Mouse (Mus musculus) myocyte (in vitro differentiated cells): Measurements from ENCODE around the gene Tbcel. TPM values are rescaled to one million over a fixed set of nuclear protein-coding genes. Genes with fewer than 3 reads are reported as not detected.

Source experiments
- H3K27me3 ChIP-seq: one replicate; pipeline ENCODE4 v1.6.1; 2011; ENCODE audit not compliant: control insufficient read depth, insufficient read depth, insufficient read length
- H3K36me3 ChIP-seq: one replicate; pipeline ENCODE4 v1.6.1; 2011; ENCODE audit not compliant: control insufficient read depth, insufficient read depth
- H3K4me2 ChIP-seq: one replicate; pipeline ENCODE4 v1.6.1; 2011; ENCODE audit warnings: low read depth, control low read depth
- H3K4me3 ChIP-seq: one replicate; pipeline ENCODE4 v1.5.1; 2011; ENCODE audit warnings: mild to moderate bottlenecking, control low read depth, moderate library complexity
- H3K79me2 ChIP-seq: one replicate; pipeline ENCODE4 v1.6.1; 2011; ENCODE audit not compliant: control insufficient read depth, insufficient read depth
- H3ac ChIP-seq: one replicate; pipeline ENCODE4 v1.6.1; 2011; ENCODE audit not compliant: control insufficient read depth, insufficient read length
- CEBPB ChIP-seq: IDR thresholded peaks from 2 replicates; pipeline ENCODE4 v1.6.1; 2011; ENCODE audit warnings: mild to moderate bottlenecking, moderate library complexity; ENCODE audit not compliant: poor library complexity, insufficient read depth, severe bottlenecking
- E2F4 ChIP-seq: IDR thresholded peaks from one replicate; pipeline ENCODE4 v1.6.1; 2011; ENCODE audit warnings: mild to moderate bottlenecking, control low read depth, moderate library complexity; ENCODE audit not compliant: insufficient read depth
- MAX ChIP-seq: IDR thresholded peaks from one replicate; pipeline ENCODE4 v1.6.1; 2011; ENCODE audit warnings: low read depth, mild to moderate bottlenecking, control low read depth
- MYOD1 ChIP-seq, 3 experiments: IDR thresholded peaks; one replicate each; pipeline ENCODE4 v1.6.1; 2011; ENCODE audit warnings: control low read depth in 2 of 3, low read depth in 2 of 3, mild to moderate bottlenecking in 2 of 3, moderate library complexity in 1 of 3; ENCODE audit not compliant: insufficient read length in 2 of 3, control insufficient read depth in 1 of 3
- MYOG ChIP-seq, 3 experiments: IDR thresholded peaks; one replicate each; pipeline ENCODE4 v1.6.1; 2011; ENCODE audit warnings: control low read depth in 2 of 3, low read depth in 2 of 3, mild to moderate bottlenecking in 2 of 3; ENCODE audit not compliant: insufficient read length in 2 of 3, control insufficient read depth in 1 of 3, insufficient read depth in 1 of 3
- POLR2A ChIP-seq: IDR thresholded peaks from one replicate; pipeline ENCODE4 v1.6.1; 2011; ENCODE audit warnings: low read depth, mild to moderate bottlenecking, control low read depth, moderate library complexity; ENCODE audit not compliant: insufficient read length
- POLR2AphosphoS2 ChIP-seq: IDR thresholded peaks from one replicate; pipeline ENCODE4 v1.6.1; 2011; ENCODE audit warnings: low read depth, control low read depth; ENCODE audit not compliant: insufficient read length
- REST ChIP-seq: IDR thresholded peaks from one replicate; pipeline ENCODE4 v1.6.1; 2011; ENCODE audit warnings: mild to moderate bottlenecking, control low read depth, moderate library complexity; ENCODE audit not compliant: insufficient read depth, insufficient read length
- SRF ChIP-seq: IDR thresholded peaks from one replicate; pipeline ENCODE4 v1.6.1; 2011; ENCODE audit warnings: low read depth; ENCODE audit not compliant: control insufficient read depth, insufficient read length
- TCF12 ChIP-seq: IDR thresholded peaks from one replicate; pipeline ENCODE4 v1.6.1; 2011; ENCODE audit warnings: mild to moderate bottlenecking, control low read depth; ENCODE audit not compliant: poor library complexity, insufficient read depth, severe bottlenecking
- TCF3 ChIP-seq: IDR thresholded peaks from one replicate; pipeline ENCODE4 v1.6.1; 2011; ENCODE audit warnings: low read depth, control low read depth; ENCODE audit not compliant: insufficient read length
- USF1 ChIP-seq: IDR thresholded peaks from one replicate; pipeline ENCODE4 v1.6.1; 2011; ENCODE audit warnings: low read depth, mild to moderate bottlenecking, control low read depth, moderate library complexity
- polyA plus RNA-seq: library from polyadenylated mRNA; unstranded; fragments of >200 nt; fragmentation: generic; extraction: Trizol; gene quantifications from one replicate; pipeline ENCODE4 v1.2.1, GENCODE M21; 2012; ENCODE audit warnings: missing spikeins

Tbcel gene
- polyA plus RNA-seq, 1 experiment, result 7.9 TPM

- Histone ChIP-seq H3K79me2 (peaks cover 2% of the 10 kb centered on the region), H3K27me3 (no peaks in the 10 kb centered on the region), H3K36me3 (no peaks in the 10 kb centered on the region), H3K4me2 (no peak overlapping the region), H3ac (no peak overlapping the region), H3K4me3 (no peak overlapping the region)
- no peak for TF ChIP-seq MAX
- no peak for TF ChIP-seq TCF12
- no peak for TF ChIP-seq MYOD1 (IDR thresholded peaks at IDR 0.05; ENCODE audit: control insufficient read depth in 1 of 3, insufficient read length in 2 of 3, low read depth in 2 of 3)
- TF ChIP-seq USF1, result no peak
- TF ChIP-seq E2F4, result no peak
- no peak for TF ChIP-seq POLR2A
- TF ChIP-seq CEBPB, result no peak
- TF ChIP-seq TCF3, result no peak
- no peak for TF ChIP-seq SRF
- no peak for TF ChIP-seq REST
- TF ChIP-seq POLR2AphosphoS2, result no peak
These were observed 31.4 kb downstream of the Tbcel start for GRCm38 (mm10) chr9:42476166-42476565.

GRCm38 (mm10) chr9:42474244-42474643 is 33.4 kb downstream of the Tbcel start:
- no peak overlapping the region for H3K4me2 ChIP-seq
- TF ChIP-seq USF1 (no peak), POLR2A (no peak), POLR2AphosphoS2 (no peak), SRF (no peak)
- H3K4me3 ChIP-seq, result no peak overlapping the region
- H3K36me3 ChIP-seq, result peaks cover 6% of the 10 kb centered on the region
- no peaks in the 10 kb centered on the region for H3K27me3 ChIP-seq
- H3K79me2 ChIP-seq, result peaks cover 10% of the 10 kb centered on the region
- no peak overlapping the region for H3ac ChIP-seq

GRCm38 (mm10) chr9:42471921-42472747 is 35.5 kb downstream of the Tbcel start:
- TF ChIP-seq USF1, result peak; percentile 92
- TF ChIP-seq REST, result peak; percentile 44
- TF ChIP-seq POLR2A, result no peak
- TF ChIP-seq TCF3, result no peak
- TF ChIP-seq MAX, result peak; percentile 26
- TF ChIP-seq E2F4, result no peak
- TF ChIP-seq MYOG (IDR thresholded peaks at IDR 0.05; ENCODE audit: control insufficient read depth in 1 of 3, insufficient read depth in 1 of 3, insufficient read length in 2 of 3, low read depth in 2 of 3), result no peak
- TF ChIP-seq SRF, result no peak
- TF ChIP-seq MYOD1 (IDR thresholded peaks at IDR 0.05; ENCODE audit: control insufficient read depth in 1 of 3, insufficient read length in 2 of 3, low read depth in 2 of 3), result peak in 1 of 3 experiments; percentile 7
- peaks cover 14% of the 10 kb centered on the region for H3K79me2 ChIP-seq
- H3ac ChIP-seq, result peak overlapping the region; percentile 61
- peak overlapping the region; percentile 79 for H3K4me2 ChIP-seq
- peaks cover 6% of the 10 kb centered on the region for H3K36me3 ChIP-seq
- no peaks in the 10 kb centered on the region for H3K27me3 ChIP-seq
- H3K4me3 ChIP-seq, result peak overlapping the region; percentile 57

GRCm38 (mm10) chr9:42471214-42471613 is 36.4 kb downstream of the Tbcel start:
- Histone ChIP-seq H3K27me3 (no peaks in the 10 kb centered on the region), H3K4me3 (peak overlapping the region; percentile 57), H3K36me3 (peaks cover 6% of the 10 kb centered on the region), H3K4me2 (peak overlapping the region; percentile 79), H3ac (peak overlapping the region; percentile 61), H3K79me2 (peaks cover 20% of the 10 kb centered on the region)
- TF ChIP-seq MYOD1 (IDR thresholded peaks at IDR 0.05; ENCODE audit: control insufficient read depth in 1 of 3, insufficient read length in 2 of 3, low read depth in 2 of 3) (no peak), USF1 (no peak), TCF3 (no peak), SRF (no peak), MAX (no peak), POLR2A (no peak), REST (no peak), E2F4 (no peak)

- Histone ChIP-seq H3K27me3 (no peaks in the 10 kb centered on the region), H3K36me3 (peaks cover 6% of the 10 kb centered on the region), H3K79me2 (peaks cover 26% of the 10 kb centered on the region), H3K4me3 (no peak overlapping the region), H3ac (no peak overlapping the region), H3K4me2 (no peak overlapping the region)
- TF ChIP-seq POLR2A (no peak), TCF3 (no peak), POLR2AphosphoS2 (no peak), MAX (no peak), MYOD1 (IDR thresholded peaks at IDR 0.05; ENCODE audit: control insufficient read depth in 1 of 3, insufficient read length in 2 of 3, low read depth in 2 of 3) (no peak), E2F4 (no peak), TCF12 (no peak), REST (no peak), MYOG (IDR thresholded peaks at IDR 0.05; ENCODE audit: control insufficient read depth in 1 of 3, insufficient read depth in 1 of 3, insufficient read length in 2 of 3, low read depth in 2 of 3) (no peak), SRF (no peak), USF1 (no peak), CEBPB (no peak)
These were observed 38.3 kb downstream of the Tbcel start for GRCm38 (mm10) chr9:42469323-42469722.
